Mouse (Mus musculus) liver, adult (tissue): ENCODE measurements at regions not wholly inside any gene's neighbourhood (a gene's known extent, or its start where the extent isn't known, plus 50 kb on each side); places are given as distances from the start of the nearest gene placed in this dataset.

Source experiments
- GATA4 ChIP-seq: IDR thresholded peaks from 2 replicates; pipeline ENCODE4 v1.6.1; 2014; ENCODE audit warnings: mild to moderate bottlenecking, low read length; ENCODE audit not compliant: insufficient replicate concordance

GRCm38 (mm10) chr1:4570730-4571129, 237.0 kb upstream of the Gm37988 start:
- no peak for TF ChIP-seq GATA4

GRCm38 (mm10) chr1:4571299-4572202, 236.1 kb upstream of the Gm37988 start:
- peak; percentile 98 for TF ChIP-seq GATA4

GRCm38 (mm10) chr1:4572311-4572710, 235.4 kb upstream of the Gm37988 start:
- TF ChIP-seq GATA4, result no peak

- TF ChIP-seq GATA4, result no peak
Observed at GRCm38 (mm10) chr1:4574101-4574500, 233.6 kb upstream of the Gm37988 start.

- no peak for TF ChIP-seq GATA4
Observed at GRCm38 (mm10) chr1:4576957-4577356, 230.7 kb upstream of the Gm37988 start.

GRCm38 (mm10) chr1:4582534-4582933, 225.2 kb upstream of the Gm37988 start:
- no peak for TF ChIP-seq GATA4

GRCm38 (mm10) chr1:4597856-4598255, 209.8 kb upstream of the Gm37988 start:
- TF ChIP-seq GATA4, result no peak

- no peak for TF ChIP-seq GATA4
Observed at GRCm38 (mm10) chr1:4598425-4598824, 209.3 kb upstream of the Gm37988 start.

- no peak for TF ChIP-seq GATA4
Observed at GRCm38 (mm10) chr1:4602386-4602785, 205.3 kb upstream of the Gm37988 start.

- TF ChIP-seq GATA4, result no peak
Observed at GRCm38 (mm10) chr1:4608824-4609223, 198.9 kb upstream of the Gm37988 start.

GRCm38 (mm10) chr1:4613305-4613704, 194.4 kb upstream of the Gm37988 start:
- TF ChIP-seq GATA4, result no peak

- no peak for TF ChIP-seq GATA4
Observed at GRCm38 (mm10) chr1:4615286-4615685, 192.4 kb upstream of the Gm37988 start.

- peak; percentile 86 for TF ChIP-seq GATA4
Observed at GRCm38 (mm10) chr1:4617479-4617878, 190.2 kb upstream of the Gm37988 start.

- TF ChIP-seq GATA4, result no peak
Observed at GRCm38 (mm10) chr1:4622408-4622807, 185.3 kb upstream of the Gm37988 start.

GRCm38 (mm10) chr1:4623268-4623667, 184.4 kb upstream of the Gm37988 start:
- peak; percentile 80 for TF ChIP-seq GATA4

GRCm38 (mm10) chr1:4653937-4654336, 153.8 kb upstream of the Gm37988 start:
- peak; percentile 90 for TF ChIP-seq GATA4

- TF ChIP-seq GATA4, result no peak
Observed at GRCm38 (mm10) chr1:4655252-4655651, 152.4 kb upstream of the Gm37988 start.
